Mouse (Mus musculus) Patski (cell line): Measurements from ENCODE around the gene Dclre1a. TPM values are rescaled to one million over a fixed set of nuclear protein-coding genes. Genes with fewer than 3 reads are reported as not detected.

ENCODE experiments used
- ATAC-seq: fragments of 100-300 bp; one replicate; pipeline ENCODE4 v1.8.0; 2021
- CTCF ChIA-PET: fragments of 350-600 bp; sonication (Branson Sonifier 250); formaldehyde crosslinking; loops from one replicate; lab custom pipeline; 2022; ENCODE audit warnings: inconsistent platforms; lab: Charles Lee
- POLR2A ChIA-PET: fragments of 350-600 bp; sonication (Branson Sonifier 250); formaldehyde crosslinking; loops from one replicate; lab custom pipeline; 2022; ENCODE audit warnings: antibody characterized with exemption, inconsistent platforms; lab: Charles Lee
- DNase-seq: peaks from one replicate; pipeline ENCODE4 v3.0.0-alpha.2; 2011; ENCODE audit warnings: low read depth, low spot score
- H3K27me3 ChIP-seq: fragments of 371-371 bp; one replicate; pipeline ENCODE4 v1.5.1; 2021
- CTCF ChIP-seq: fragments of 100-300 bp; IDR thresholded peaks from one replicate; pipeline ENCODE4 v1.5.1; 2021
- in situ Hi-C: fragments of 300-500 bp; cut with MboI; formaldehyde crosslinking; loops from 3 replicates; pipeline ENCODE4 v1.11.1; 2018; ENCODE audit warnings: low pct_unique_long_range_greater_than_20kb, mixed read lengths
- polyA plus RNA-seq: library from polyadenylated mRNA; unstranded; gene quantifications from one replicate; pipeline ENCODE4 v1.2.3, GENCODE M21; 2021

Dclre1a gene
- polyA plus RNA-seq = 19.6 TPM

DNA sequence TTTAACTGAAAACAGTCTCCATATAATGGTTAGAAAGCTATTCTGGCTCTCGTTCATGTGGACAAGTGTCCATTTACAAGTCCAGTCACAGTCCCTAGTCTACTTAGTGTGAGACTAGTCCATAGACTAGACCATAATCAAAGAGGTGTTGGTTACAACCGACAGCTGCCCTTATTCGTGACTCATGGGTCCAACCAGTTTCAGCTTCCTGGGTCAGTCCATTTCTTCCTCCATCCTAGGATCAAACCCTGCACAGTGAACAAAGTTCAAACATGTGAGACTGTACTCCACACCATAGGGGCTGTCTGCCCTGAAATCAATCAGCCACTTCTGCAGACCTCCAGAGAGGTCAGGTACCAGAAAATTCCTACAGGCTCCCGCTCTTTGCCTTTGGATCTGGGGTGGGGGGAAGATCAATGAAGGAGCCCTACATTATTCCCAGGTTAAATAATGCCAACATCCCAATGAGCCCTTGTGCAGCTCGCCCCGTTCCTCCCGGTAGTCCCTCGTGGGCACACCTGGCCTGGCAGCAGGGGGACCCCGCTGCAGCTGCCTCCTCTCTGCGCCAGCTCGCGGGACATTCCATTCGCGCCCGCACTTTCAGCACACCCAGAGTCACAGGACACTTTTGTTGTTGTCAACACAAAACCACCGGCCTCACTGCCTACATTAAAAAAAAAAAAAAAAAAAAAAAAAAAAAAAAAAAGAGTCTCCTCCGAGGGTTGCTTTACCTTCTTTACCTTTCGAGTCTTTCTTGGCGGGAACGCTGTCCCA, at the start of gene Dclre1a:
Dclre1a (minus strand) TSS at position 767 of the 774 bp plus-strand sequence.
- no peak for TF ChIP-seq CTCF
- POLR2A ChIA-PET = interaction anchor here (0.6 to 2.2 kb wide), 5 partner anchors 14 to 339 kb away, joined by 3 to 10 read pairs (median 6); no protein-coding TSS in a partner anchor
- in situ Hi-C loops = no loop called here
- ATAC-seq = no peak
- DNase-seq = no peak
- H3K27me3 ChIP-seq = no peaks in the 10 kb centered on the region
- CTCF ChIA-PET = interaction anchor here (0.6 to 1.2 kb wide), 4 partner anchors 9 to 370 kb away, joined by 3 to 6 read pairs (median 3); no protein-coding TSS in a partner anchor

DNA sequence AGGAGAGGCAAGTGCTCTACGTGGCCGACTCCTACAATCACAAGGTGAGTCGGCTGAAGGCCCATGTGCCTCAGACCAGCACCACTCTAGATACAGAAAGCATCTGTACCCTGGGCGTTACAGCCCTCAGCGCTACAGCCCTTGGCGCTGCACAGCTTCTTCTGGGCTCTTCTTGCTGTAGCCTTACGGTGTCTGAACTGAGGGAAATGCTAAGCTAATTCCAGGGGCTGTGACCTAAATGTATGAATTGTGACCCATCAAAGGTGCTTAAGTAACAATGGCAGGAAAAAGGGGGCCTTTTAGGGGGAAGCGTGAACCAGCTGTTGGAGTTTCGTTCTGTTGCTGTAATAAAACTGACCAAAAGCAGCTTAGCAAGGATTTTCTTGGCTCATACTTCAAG, 44.5 kb upstream of the Dclre1a start:
- POLR2A ChIA-PET = no interaction called here
- CTCF ChIA-PET = no interaction called here
- H3K27me3 ChIP-seq = no peaks in the 10 kb centered on the region
- in situ Hi-C loops = no loop called here
- ATAC-seq (no peak), DNase-seq (no peak)
- no peak for TF ChIP-seq CTCF

DNA sequence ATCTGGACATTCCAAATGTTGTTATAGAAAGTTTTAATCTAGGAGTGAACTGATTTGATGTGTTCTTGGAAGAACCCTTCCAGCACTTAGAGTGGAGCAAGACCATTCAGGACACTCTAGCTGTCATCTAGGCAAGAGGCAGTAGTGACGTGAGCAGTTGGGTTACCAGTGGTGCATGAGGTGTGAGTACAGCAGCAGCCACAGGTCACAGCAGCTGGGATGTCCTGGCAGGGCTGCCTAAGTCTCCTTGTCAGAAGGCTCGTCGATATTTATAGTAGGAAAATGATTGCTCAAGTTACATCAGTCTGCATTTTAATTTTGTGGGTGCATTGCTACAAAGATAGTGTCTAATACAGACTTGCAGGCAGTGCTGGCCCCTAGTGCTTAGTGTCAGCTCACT, 42.2 kb upstream of the Dclre1a start:
- in situ Hi-C loops = no loop called here
- no peak for ATAC-seq
- CTCF ChIA-PET = interaction anchor here (1.5 kb wide), 1 partner anchor 167 kb away, joined by 4 read pairs; no protein-coding TSS in a partner anchor

DNA sequence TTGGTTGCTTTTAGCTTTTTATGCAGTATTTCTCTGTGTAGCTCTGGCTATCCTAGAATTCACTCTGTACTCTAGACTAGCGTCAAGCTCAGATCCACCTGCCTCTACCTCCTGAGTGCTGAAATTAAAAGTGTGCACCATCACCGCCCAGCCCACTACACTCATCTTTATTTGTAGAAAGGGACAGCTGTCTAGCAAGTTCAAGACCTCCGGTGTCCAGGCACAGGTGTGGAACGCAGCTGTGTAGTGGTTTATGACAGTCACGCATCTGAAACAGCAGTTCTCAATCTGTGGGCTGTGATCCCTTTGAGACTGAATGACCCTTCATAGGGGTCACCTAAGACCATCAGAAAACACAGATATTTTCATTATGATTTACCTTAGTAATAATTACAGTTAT, 41.4 kb upstream of the Dclre1a start:
- in situ Hi-C loops = no loop called here
- DNase-seq = no peak
- no peak for TF ChIP-seq CTCF
- no peaks in the 10 kb centered on the region for H3K27me3 ChIP-seq
- CTCF ChIA-PET = interaction anchor here (1.0 to 1.5 kb wide), 2 partner anchors 24 to 166 kb away, joined by 3 to 4 read pairs; no protein-coding TSS in a partner anchor
- ATAC-seq = no peak
- POLR2A ChIA-PET = interaction anchor here (0.5 kb wide), 1 partner anchor 63 kb away, joined by 3 read pairs; no protein-coding TSS in a partner anchor

More for the DNA sequence above, 42.2 kb upstream of the Dclre1a start:
- POLR2A ChIA-PET = no interaction called here
- no peaks in the 10 kb centered on the region for H3K27me3 ChIP-seq
- DNase-seq = no peak
- no peak for TF ChIP-seq CTCF

DNA sequence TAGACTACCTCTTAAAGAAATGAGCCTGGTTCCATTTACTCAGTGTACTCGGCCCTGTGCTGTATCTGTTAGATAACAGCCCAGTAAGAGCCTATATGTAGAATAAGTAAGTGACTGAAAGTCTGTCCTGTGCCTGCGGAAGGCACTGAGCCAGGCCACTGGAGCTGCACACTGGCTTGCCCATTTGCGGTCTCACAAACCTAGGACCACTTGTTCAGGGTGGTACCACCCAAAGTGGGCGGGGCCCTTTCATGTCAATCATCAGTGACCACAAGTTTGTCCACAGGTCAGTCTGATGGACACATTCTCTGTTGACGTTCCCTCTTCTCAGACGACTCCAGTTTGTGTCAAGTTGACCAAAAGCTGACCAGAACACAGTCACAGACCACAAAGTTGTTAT, 41.0 kb upstream of the Dclre1a start:
- no peak for TF ChIP-seq CTCF
- ChIA-PET CTCF (interaction anchor here (1.0 kb wide), 1 partner anchor 23 kb away, joined by 3 read pairs; no protein-coding TSS in a partner anchor), POLR2A (interaction anchor here (0.5 kb wide), 1 partner anchor 63 kb away, joined by 3 read pairs; no protein-coding TSS in a partner anchor)
- H3K27me3 ChIP-seq = no peaks in the 10 kb centered on the region
- ATAC-seq (no peak), DNase-seq (no peak)
- in situ Hi-C loops = no loop called here

DNA sequence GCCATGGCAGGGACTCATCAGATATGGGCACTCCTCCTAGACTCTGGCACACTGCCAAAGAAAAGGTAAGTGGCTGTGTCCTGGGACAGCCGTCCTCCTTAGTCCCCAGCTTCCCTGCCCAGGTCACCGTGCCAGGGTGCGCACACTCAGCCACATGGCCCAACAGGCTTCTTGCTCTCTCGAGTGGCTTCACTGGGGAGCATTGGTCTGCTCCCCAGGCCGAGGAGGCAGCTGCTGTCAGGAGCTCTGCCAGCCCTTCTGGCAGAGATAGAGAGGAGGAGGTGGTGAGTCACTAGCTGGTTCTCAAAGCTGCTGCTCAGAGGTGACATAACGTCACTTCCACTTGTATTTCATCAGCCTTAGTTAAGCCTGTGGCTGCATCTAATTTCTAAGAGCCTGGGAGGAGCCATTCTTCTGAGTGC, 40.2 kb upstream of the Dclre1a start:
- in situ Hi-C loops = no loop called here
- CTCF ChIA-PET = interaction anchor here (1.6 kb wide), 1 partner anchor 9 kb away, joined by 3 read pairs; no protein-coding TSS in a partner anchor
- H3K27me3 ChIP-seq = no peaks in the 10 kb centered on the region
- peak; percentile 79 for DNase-seq
- POLR2A ChIA-PET = no interaction called here
- no peak for TF ChIP-seq CTCF
- ATAC-seq = peak; percentile 95

DNA sequence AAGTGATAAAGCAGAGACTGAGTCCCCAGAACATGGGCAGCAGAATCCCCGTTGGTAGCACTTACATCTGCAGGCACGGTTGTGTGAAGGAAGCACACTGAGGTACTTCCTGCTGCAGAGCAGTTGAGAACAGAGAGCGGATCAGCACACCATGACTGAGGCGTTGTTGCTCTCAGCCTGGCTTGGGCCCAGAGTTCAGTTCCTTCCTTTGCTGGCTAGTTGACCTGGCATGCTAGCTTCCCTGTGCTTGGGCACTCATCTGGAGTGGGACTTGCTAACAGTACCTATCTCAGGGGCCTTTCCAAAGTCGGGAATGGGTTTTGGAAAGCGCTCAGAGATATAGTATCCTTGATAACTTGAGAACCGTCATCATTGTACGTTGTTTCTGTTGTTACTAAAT, 38.3 kb upstream of the Dclre1a start:
- ATAC-seq (no peak), DNase-seq (no peak)
- in situ Hi-C loops = no loop called here
- CTCF ChIA-PET = interaction anchor here (0.7 to 2.3 kb wide), 4 partner anchors 12 to 223 kb away, joined by 3 to 5 read pairs (median 3); no protein-coding TSS in a partner anchor
- H3K27me3 ChIP-seq = no peaks in the 10 kb centered on the region
- POLR2A ChIA-PET = no interaction called here
- no peak for TF ChIP-seq CTCF

DNA sequence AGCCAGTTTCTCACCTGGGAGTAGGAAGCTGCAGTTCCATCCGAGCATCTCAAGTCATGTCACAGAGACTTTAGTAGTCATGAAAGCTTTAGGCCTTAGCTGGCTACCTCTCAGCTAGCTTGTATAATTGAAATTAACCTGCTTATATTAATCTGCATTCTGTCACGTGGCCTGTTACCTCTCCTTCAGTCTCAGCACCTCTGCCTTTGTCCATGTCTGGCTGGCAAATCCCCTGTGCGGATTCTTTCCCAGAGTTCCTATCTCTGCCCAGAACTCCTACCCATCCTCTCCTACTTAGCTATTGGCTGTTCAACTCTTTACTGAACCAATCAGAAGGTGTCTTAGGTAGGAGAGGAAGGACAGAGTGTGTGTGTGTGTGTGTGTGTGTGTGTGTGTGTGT, 36.3 kb upstream of the Dclre1a start:
- in situ Hi-C loops = no loop called here
- CTCF ChIA-PET = interaction anchor here (0.8 kb wide), 1 partner anchor 19 kb away, joined by 3 read pairs; no protein-coding TSS in a partner anchor
- H3K27me3 ChIP-seq = no peaks in the 10 kb centered on the region
- TF ChIP-seq CTCF = no peak
- no peak for DNase-seq
- POLR2A ChIA-PET = no interaction called here
- no peak for ATAC-seq

DNA sequence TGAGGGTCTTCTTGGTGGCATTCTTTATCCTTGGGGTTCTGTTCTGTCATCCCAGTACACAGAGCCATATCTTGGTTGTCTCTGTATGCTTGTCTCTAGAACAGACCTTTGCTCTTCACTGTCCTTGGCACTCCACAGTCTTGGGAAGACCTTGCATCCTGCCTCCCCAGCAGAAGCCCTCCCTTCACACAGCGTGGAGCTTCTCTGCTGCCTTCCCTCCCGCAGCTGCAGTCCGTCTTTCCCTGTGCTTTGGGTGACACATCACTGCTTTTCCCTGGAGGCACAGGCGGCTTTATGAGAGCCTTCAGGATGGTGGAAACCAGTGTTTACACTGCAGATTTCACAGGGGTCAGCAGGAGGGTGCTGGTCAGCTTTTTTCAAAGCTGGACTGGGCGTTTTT, 35.8 kb upstream of the Dclre1a start:
- no peak for TF ChIP-seq CTCF
- no peaks in the 10 kb centered on the region for H3K27me3 ChIP-seq
- CTCF ChIA-PET = interaction anchor here (0.8 kb wide), 1 partner anchor 18 kb away, joined by 3 read pairs; no protein-coding TSS in a partner anchor
- DNase-seq (no peak), ATAC-seq (no peak)
- POLR2A ChIA-PET = no interaction called here
- in situ Hi-C loops = no loop called here

DNA sequence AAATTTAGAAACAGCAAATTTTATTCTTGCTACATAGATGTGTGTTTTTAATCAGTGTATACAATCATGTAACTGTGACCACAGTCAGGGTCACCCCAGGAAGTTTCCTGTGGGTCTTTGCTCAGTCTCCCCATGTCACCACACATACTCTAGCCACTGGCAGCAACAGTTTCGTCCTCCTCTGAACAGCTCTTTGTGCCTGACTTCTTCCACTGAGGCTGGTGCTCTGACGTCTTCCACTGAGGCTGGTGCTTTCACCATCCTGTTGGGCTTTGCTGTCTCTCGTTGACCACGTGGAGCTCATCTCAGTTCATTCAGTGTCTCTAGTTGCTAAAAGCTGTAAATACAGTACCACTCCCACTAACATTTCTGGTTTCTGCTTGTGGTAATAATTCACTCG, 34.0 kb upstream of the Dclre1a start:
- DNase-seq (no peak), ATAC-seq (no peak)
- TF ChIP-seq CTCF = no peak
- POLR2A ChIA-PET = no interaction called here
- no peaks in the 10 kb centered on the region for H3K27me3 ChIP-seq
- CTCF ChIA-PET = interaction anchor here (0.7 to 1.1 kb wide), 3 partner anchors 8 to 225 kb away, joined by 3 read pairs; no protein-coding TSS in a partner anchor
- in situ Hi-C loops = no loop called here
